Mouse (Mus musculus) stomach, embryonic 16.5 days (tissue): ENCODE measurements around the gene Gnpnat1. TPM values are rescaled to one million over a fixed set of nuclear protein-coding genes. Genes with fewer than 3 reads are reported as not detected.

Experiments used
- ATAC-seq: fragments of 200-750 bp; cut with Nextera tagmentation; 2 replicates; pipeline ENCODE4 v1.8.0; 2017; ENCODE audit warnings: moderate number of reproducible peaks, moderate TSS enrichment; ENCODE audit not compliant: insufficient read depth, low FRiP score
- H3K27ac ChIP-seq: fragments of 300-500 bp; sonication (generic); 2 replicates; pipeline ENCODE4 v1.5.1; 2014; ENCODE audit warnings: low read length
- H3K27me3 ChIP-seq: fragments of 300-500 bp; sonication (generic); 2 replicates; pipeline ENCODE4 v1.6.1; 2014; ENCODE audit warnings: low read length, control low read depth, mixed read lengths; ENCODE audit not compliant: control insufficient read depth, insufficient read depth
- H3K36me3 ChIP-seq: fragments of 300-500 bp; sonication (generic); 2 replicates; pipeline ENCODE4 v1.6.1; 2014; ENCODE audit warnings: low read length; ENCODE audit not compliant: control insufficient read depth, insufficient read depth
- H3K4me1 ChIP-seq: fragments of 300-500 bp; sonication (generic); 2 replicates; pipeline ENCODE4 v1.6.1; 2014; ENCODE audit warnings: low read length, control low read depth, mixed read lengths; ENCODE audit not compliant: control insufficient read depth, insufficient read depth
- H3K4me2 ChIP-seq: fragments of 300-500 bp; sonication (generic); 2 replicates; pipeline ENCODE4 v1.6.1; 2014; ENCODE audit warnings: low read depth, low read length, mixed read lengths
- H3K4me3 ChIP-seq: fragments of 300-500 bp; sonication (generic); replicated peaks from 2 replicates; pipeline ENCODE4 v1.5.1; 2014; ENCODE audit warnings: mild to moderate bottlenecking, low read length
- H3K9ac ChIP-seq: fragments of 300-500 bp; sonication (generic); 2 replicates; pipeline ENCODE4 v1.6.1; 2014; ENCODE audit warnings: low read length
- H3K9me3 ChIP-seq: fragments of 300-500 bp; sonication (generic); replicated peaks from 2 replicates; pipeline ENCODE4 v1.6.1; 2016; ENCODE audit warnings: low read length, control low read depth; ENCODE audit not compliant: control insufficient read depth
- WGBS: fragments of 180-500 bp; shearing (Covaris S2); extraction: QIAGEN DNeasy Blood & Tissue Kit; methylation state at CpG from one replicate; pipeline ENCODE4 v1.1.7; 2014; 5-methylcytosine and 5-hydroxymethylcytosine counted together
- microRNA-seq: library from miRNA; unstranded; fragments of <30 nt; microRNA quantifications from one replicate; pipeline ENCODE4, GENCODE M21; 2016
- polyA plus RNA-seq: library from polyadenylated mRNA; unstranded; fragments of >200 nt; fragmentation: Nextera tagmentation; extraction: Ambion mirVana; gene quantifications from 2 replicates; pipeline ENCODE4 v1.2.1, GENCODE M21; 2015

Gene Gnpnat1
- polyA plus RNA-seq, 1 experiment from 2014 or later: 55.1 TPM

DNA sequence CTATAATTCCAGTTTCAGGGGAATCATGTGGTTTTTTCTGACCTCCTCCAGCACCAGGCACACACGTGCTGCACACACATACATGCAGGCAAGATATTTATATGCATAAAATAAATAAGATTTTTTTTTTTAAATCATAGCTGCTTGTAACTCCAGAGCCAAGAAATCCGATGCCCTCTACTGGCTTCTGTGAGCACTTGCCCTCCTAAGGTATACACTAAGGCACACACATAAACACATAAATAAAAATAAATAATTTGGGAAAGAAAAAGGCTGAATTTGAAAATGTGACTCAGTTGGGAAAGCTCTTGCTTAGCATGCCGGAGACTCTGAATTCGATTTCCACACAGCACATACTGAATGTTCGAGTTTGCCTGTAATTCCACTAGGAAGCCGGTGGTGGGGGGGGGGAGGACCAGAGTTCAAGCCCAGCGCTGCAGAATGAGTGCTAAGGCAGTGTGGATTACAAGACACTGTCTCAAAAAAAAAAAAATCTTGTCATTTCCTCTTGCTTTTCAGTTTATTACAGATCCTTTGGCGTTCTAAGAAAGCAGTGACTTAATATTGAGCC is 75.6 kb downstream of the Gnpnat1 start:
- H3K36me3 ChIP-seq: peaks cover 7% of the 10 kb centered on the region; the same call in 1 of the 2 replicates
- H3K27ac ChIP-seq: no peak overlapping the region; the same call in 1 of the 2 replicates
- no peaks in the 10 kb centered on the region for H3K27me3 ChIP-seq
- peak overlapping the region; percentile 55 for H3K4me2 ChIP-seq
- H3K4me1 ChIP-seq: no peaks in the 10 kb centered on the region
- ATAC-seq: 0 out of 2 replicates have a peak, but pooled peaks have one; percentile 38
- peak overlapping the region; percentile 50 for H3K9ac ChIP-seq
- 13% methylated on average over 8 of the region's 8 CpGs for WGBS
- peak overlapping the region; percentile 99 for H3K4me3 ChIP-seq
- no peaks in the 10 kb centered on the region for H3K9me3 ChIP-seq

DNA sequence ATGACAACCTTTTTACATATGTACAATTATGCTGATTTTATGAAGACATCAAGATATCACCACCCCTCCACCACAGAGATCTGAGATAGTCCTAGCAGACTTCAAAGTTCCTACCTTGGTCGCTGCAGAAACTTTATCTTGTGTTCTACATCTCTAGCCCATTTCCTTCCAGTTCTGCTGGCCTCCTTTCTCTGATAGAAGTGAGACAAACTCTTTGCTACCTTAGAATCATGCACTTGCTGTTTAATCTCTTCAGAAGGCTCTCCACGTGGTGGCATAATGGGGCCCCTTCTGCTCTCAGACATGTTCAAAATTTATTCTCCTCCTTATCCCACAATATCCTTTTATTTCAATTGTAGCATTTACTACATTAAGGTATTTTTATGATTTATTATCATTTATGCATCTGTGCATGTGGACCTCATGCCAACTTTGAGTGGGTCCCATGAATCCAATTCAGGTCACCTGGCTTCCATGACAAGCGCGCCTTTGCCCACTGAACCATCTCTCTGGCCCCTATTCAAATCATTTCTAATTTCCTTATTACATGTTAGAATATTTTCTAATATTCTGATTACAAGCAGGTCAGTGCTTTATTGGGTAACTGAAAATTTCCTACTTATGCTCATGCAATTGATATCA is 76.5 kb downstream of the Gnpnat1 start:
- no peaks in the 10 kb centered on the region for H3K9me3 ChIP-seq
- no peaks in the 10 kb centered on the region for H3K4me1 ChIP-seq
- no peak overlapping the region for H3K4me3 ChIP-seq
- no peak overlapping the region for H3K27ac ChIP-seq
- no peak overlapping the region for H3K4me2 ChIP-seq
- 90% methylated on average over 4 of the region's 4 CpGs for WGBS
- no peak for ATAC-seq
- H3K9ac ChIP-seq: no peak overlapping the region
- H3K27me3 ChIP-seq: no peaks in the 10 kb centered on the region
- peaks cover 7% of the 10 kb centered on the region; the same call in 1 of the 2 replicates for H3K36me3 ChIP-seq

Small RNAs within 50 kb of the gene (microRNA-seq; reads per million reads assigned to microRNA genes)
- gene Gm25353: not detected

Other genes with a start within 250 kb of the Gnpnat1 start
- gene Gpr137c, start 185.2 kb downstream of the Gnpnat1 start, polyA plus RNA-seq: 1.5 and 1.6 TPM in 2 replicates
- gene Txndc16, start 184.6 kb downstream of the Gnpnat1 start, polyA plus RNA-seq: 11.5 and 12.0 TPM in 2 replicates
- gene Ero1l, start 86.1 kb downstream of the Gnpnat1 start, polyA plus RNA-seq: 49.1 and 51.9 TPM in 2 replicates
- gene Psmc6, start 75.1 kb downstream of the Gnpnat1 start, polyA plus RNA-seq: 128 and 138 TPM in 2 replicates
- gene Styx, start 53.8 kb downstream of the Gnpnat1 start, polyA plus RNA-seq: 39.3 and 46.1 TPM in 2 replicates
- 213 and 235 TPM in 2 replicates for gene Fermt2, start 125.2 kb upstream of the Gnpnat1 start, polyA plus RNA-seq